Mouse (Mus musculus) hindbrain, embryonic 16.5 days (tissue): ENCODE measurements around the gene Uso1. TPM values are rescaled to one million over a fixed set of nuclear protein-coding genes. Genes with fewer than 3 reads are reported as not detected.
"Not testable (repeated sequence)": the region's sequence is repeated elsewhere in the genome, so short reads cannot be mapped to it uniquely, and the experiment has no call there.

Experiments
- ATAC-seq: fragments of 200-750 bp; cut with Nextera tagmentation; 2 replicates; pipeline ENCODE4 v1.8.0; 2017; ENCODE audit warnings: moderate TSS enrichment, moderate library complexity
- H3K27ac ChIP-seq: fragments of 300-500 bp; sonication (generic); 2 replicates; pipeline ENCODE4 v1.5.1; 2014; ENCODE audit warnings: low read depth, mild to moderate bottlenecking, control low read depth, low read length, moderate library complexity
- H3K27me3 ChIP-seq: fragments of 300-500 bp; sonication (generic); replicated peaks from 2 replicates; pipeline ENCODE4 v1.6.1; 2014; ENCODE audit warnings: low read length; ENCODE audit not compliant: control insufficient read depth, insufficient read depth
- H3K36me3 ChIP-seq: fragments of 300-500 bp; sonication (generic); 2 replicates; pipeline ENCODE4 v1.6.1; 2014; ENCODE audit warnings: mild to moderate bottlenecking, low read length, moderate library complexity, mixed read lengths; ENCODE audit not compliant: control insufficient read depth, insufficient read depth
- H3K4me1 ChIP-seq: fragments of 300-500 bp; sonication (generic); 2 replicates; pipeline ENCODE4 v1.6.1; 2014; ENCODE audit warnings: low read depth, low read length; ENCODE audit not compliant: control insufficient read depth, insufficient read depth
- H3K4me2 ChIP-seq: fragments of 300-500 bp; sonication (generic); 2 replicates; pipeline ENCODE4 v1.6.1; 2014; ENCODE audit warnings: mild to moderate bottlenecking, low read length, control low read depth, moderate library complexity
- H3K4me3 ChIP-seq: fragments of 300-500 bp; sonication (generic); 2 replicates; pipeline ENCODE4 v1.5.1; 2014; ENCODE audit warnings: mild to moderate bottlenecking, low read length, control low read depth, moderate library complexity
- H3K9ac ChIP-seq: fragments of 300-500 bp; sonication (generic); 2 replicates; pipeline ENCODE4 v1.6.1; 2014; ENCODE audit warnings: low read depth, mild to moderate bottlenecking, control low read depth, low read length, moderate library complexity
- H3K9me3 ChIP-seq: fragments of 300-500 bp; sonication (generic); 2 replicates; pipeline ENCODE4 v1.6.1; 2014; ENCODE audit warnings: mild to moderate bottlenecking, low read length, moderate library complexity; ENCODE audit not compliant: control insufficient read depth
- WGBS: fragments of 180-500 bp; shearing (Covaris S2); extraction: QIAGEN DNeasy Blood & Tissue Kit; methylation state at CpG from one replicate; pipeline ENCODE4 v1.1.7; 2014; 5-methylcytosine and 5-hydroxymethylcytosine counted together
- polyA plus RNA-seq: library from polyadenylated mRNA; unstranded; fragments of >200 nt; fragmentation: Nextera tagmentation; extraction: Ambion mirVana; gene quantifications from 2 replicates; pipeline ENCODE4 v1.2.1, GENCODE M21; 2015

The Uso1 gene
- polyA plus RNA-seq, 1 experiment from 2014 or later: 35.7 TPM

DNA sequence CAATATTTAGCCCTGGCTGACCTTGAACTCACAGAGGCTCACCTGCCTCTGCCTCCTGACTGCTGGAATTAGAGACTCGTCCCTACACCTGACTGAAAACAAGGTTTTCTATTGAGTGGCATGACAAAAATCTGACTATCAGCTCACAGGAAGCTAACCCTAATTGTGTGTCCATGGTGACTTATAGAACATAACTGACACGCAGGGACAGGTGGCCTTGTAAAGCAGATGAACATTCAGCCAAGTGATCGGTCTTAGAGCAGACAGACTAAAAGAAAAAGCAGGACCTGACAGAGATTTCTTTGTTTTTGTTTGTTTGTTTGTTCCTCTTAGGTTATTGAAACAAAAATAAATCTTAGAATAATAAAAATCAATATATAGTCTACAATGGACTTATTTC, 10.5 kb downstream of the Uso1 start:
- Histone ChIP-seq H3K27ac (no peak overlapping the region), H3K4me1 (no peaks in the 10 kb centered on the region), H3K36me3 (peaks cover 6% of the 10 kb centered on the region), H3K9me3 (no peaks in the 10 kb centered on the region), H3K4me2 (no peak overlapping the region), H3K9ac (no peak overlapping the region), H3K27me3 (no peaks in the 10 kb centered on the region), H3K4me3 (no peak overlapping the region)
- no peak for ATAC-seq
- 93% methylated on average over 3 of the region's 3 CpGs for WGBS

DNA sequence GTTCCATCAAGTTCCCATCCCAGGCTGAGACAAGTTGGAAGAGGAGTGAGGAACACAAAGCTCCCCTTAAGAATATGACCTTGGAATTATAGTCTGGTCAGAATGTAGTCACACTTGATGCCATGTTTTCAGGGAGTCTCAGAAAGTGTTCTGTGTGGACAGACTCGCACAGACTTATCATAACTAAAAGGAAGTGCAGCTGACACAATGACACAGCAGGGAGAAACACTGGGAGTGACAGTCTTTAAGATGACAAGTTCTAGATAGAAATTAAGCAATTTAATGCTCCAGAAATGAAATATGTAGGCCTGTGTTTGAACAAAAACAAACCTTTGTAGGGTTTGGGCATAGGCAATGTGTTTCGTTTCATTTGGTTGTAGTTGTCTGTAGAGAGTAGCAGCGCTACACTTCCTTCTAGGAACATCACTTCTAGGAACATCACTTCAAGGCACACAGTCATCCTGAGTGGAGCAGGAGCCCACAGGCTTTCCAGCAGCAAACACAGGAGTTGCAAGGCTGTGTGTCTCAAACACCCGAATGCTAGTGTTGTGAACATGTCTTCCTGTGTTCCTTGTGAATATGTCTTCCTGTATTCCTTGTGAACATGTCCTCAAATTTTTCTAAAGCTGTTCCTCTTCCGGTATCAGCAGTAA, 11.7 kb downstream of the Uso1 start:
- H3K4me3 ChIP-seq: no peak overlapping the region
- no peak overlapping the region for H3K27ac ChIP-seq
- no peak overlapping the region for H3K4me2 ChIP-seq
- ATAC-seq: no peak
- peaks cover 6% of the 10 kb centered on the region for H3K36me3 ChIP-seq
- no peaks in the 10 kb centered on the region for H3K4me1 ChIP-seq
- H3K9me3 ChIP-seq: no peaks in the 10 kb centered on the region
- no peaks in the 10 kb centered on the region for H3K27me3 ChIP-seq
- no peak overlapping the region for H3K9ac ChIP-seq
- 90% methylated on average over 5 of the region's 5 CpGs for WGBS

DNA sequence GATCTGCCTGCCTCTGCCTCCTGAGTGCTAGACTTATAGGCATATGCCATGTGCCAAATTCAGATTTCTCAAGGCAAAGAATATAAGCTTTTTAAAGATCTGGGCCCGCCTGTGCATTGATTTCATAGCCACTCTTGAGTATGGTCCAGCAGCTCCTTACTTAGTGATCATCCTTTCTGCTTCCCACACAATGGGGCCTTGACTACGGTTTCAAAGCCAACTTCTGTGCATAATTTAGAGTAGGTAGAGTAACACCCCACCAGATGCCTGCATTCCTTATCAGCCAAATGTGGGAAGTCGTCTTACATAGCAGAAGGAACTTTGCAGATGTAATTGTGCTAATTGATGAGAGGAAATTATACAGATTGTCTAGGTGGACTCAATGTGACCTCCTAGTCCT, 17.1 kb downstream of the Uso1 start:
- H3K4me1 ChIP-seq: no peaks in the 10 kb centered on the region
- H3K9me3 ChIP-seq: no peaks in the 10 kb centered on the region
- H3K36me3 ChIP-seq: peaks cover 11% of the 10 kb centered on the region
- ATAC-seq: no peak
- no peak overlapping the region for H3K27ac ChIP-seq
- H3K27me3 ChIP-seq: no peaks in the 10 kb centered on the region
- WGBS: 88% methylated on average over 3 of the region's 3 CpGs
- H3K4me2 ChIP-seq: no peak overlapping the region
- no peak overlapping the region for H3K9ac ChIP-seq
- no peak overlapping the region for H3K4me3 ChIP-seq

DNA sequence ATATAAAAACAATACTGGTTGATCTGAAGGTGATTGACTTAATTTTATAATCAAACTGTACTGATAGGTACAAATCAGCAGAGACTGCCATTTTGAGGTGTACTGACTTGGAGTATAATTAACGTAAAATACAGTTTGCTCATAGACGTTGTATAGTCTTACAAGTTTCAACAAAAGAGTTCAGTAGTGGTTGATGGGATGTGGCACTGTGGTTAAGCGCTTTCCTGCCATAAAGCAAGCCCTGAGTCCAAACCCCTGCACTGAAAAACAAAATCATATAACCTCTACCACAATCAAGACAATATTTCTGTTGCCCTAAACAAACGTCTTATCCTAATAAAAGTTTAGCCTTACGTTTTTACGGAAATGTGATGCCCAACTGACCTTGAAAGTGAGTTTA, 28.2 kb downstream of the Uso1 start:
- H3K27ac ChIP-seq: no peak overlapping the region
- WGBS: 93% methylated on average over 6 of the region's 6 CpGs
- H3K4me1 ChIP-seq: no peaks in the 10 kb centered on the region
- H3K4me2 ChIP-seq: no peak overlapping the region
- no peak overlapping the region for H3K4me3 ChIP-seq
- ATAC-seq: no peak
- H3K36me3 ChIP-seq: peaks cover 10% of the 10 kb centered on the region; the same call in 1 of the 2 replicates
- no peaks in the 10 kb centered on the region for H3K9me3 ChIP-seq
- H3K9ac ChIP-seq: no peak overlapping the region
- H3K27me3 ChIP-seq: no peaks in the 10 kb centered on the region

DNA sequence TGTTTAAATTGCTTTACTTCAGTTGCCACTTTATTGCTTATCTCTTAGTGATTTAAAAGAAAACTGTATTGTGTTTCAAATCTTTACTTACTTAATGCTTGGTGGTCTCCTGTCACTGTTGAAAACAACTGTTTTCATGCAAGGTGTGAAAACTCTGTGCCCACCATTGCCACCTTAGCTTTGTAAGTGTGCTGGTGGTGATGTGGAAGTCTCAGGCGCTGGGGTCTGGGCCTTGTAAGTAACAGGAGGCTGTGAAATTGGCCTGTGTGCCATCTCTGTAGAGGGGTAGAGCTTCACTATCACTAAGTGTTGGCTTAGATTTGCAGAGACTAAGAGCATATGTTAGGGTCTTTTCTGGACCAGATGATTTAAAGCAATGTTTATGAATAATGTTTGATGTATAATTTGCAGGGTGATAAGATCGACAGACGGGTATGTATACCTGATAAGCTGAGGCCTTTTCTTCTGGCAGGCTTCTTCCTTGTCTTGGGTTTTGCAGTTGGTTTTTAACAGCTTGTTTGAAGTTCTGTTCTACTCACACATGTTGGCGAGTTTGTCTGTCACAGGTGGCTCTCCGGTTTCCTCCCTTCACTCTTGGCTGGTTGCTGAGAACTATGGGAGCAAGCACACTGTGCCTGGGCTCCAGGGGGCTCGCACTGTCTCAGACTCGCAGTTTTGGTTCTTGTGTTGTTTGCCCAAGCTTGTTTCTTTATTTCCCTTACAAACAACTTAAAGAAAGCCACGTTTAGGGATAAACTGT, 45.5 kb downstream of the Uso1 start:
- no peak overlapping the region for H3K9ac ChIP-seq
- H3K4me2 ChIP-seq: no peak overlapping the region
- no peaks in the 10 kb centered on the region for H3K27me3 ChIP-seq
- H3K4me1 ChIP-seq: no peaks in the 10 kb centered on the region
- H3K9me3 ChIP-seq: peaks cover under 1% of the 10 kb centered on the region; the same call in 1 of the 2 replicates
- no peak overlapping the region for H3K4me3 ChIP-seq
- 90% methylated on average over 8 of the region's 8 CpGs for WGBS
- peaks cover 24% of the 10 kb centered on the region for H3K36me3 ChIP-seq
- no peak overlapping the region for H3K27ac ChIP-seq
- no peak for ATAC-seq

DNA sequence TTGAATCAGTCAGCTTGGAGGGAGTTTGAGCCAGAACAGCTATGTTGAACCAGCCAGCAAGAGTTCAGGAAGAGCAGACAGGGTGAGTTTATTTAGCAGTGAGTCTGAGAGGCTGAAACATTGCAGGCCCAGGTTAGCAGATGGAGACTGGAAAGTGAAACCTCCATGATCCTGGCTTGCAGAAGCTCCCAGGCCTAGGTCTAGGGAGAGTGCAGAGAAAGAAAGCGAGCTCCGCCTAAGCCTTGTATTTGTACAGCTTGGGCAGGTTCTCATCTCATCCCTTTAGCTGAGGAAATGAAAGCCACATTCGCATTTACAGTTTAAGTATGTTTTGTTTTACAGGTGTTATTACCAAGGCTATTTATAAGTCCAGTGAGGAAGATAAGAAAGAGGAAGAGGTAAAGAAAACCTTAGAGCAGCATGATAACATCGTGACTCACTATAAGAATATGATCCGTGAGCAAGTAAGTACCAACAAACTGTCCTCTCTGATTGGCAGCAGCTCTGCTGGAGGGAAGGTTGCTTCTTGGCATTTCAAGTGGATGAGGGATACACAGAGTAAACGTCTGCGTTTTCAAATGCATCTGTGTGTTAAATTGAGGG, 51.2 kb downstream of the Uso1 start:
- no peak for ATAC-seq
- Histone ChIP-seq H3K4me2 (no peak overlapping the region), H3K9me3 (peaks cover 7% of the 10 kb centered on the region), H3K36me3 (peaks cover 41% of the 10 kb centered on the region), H3K27ac (no peak overlapping the region), H3K9ac (no peak overlapping the region), H3K27me3 (no peaks in the 10 kb centered on the region), H3K4me1 (no peaks in the 10 kb centered on the region), H3K4me3 (no peak overlapping the region)
- WGBS: 95% methylated on average over 7 of the region's 7 CpGs

DNA sequence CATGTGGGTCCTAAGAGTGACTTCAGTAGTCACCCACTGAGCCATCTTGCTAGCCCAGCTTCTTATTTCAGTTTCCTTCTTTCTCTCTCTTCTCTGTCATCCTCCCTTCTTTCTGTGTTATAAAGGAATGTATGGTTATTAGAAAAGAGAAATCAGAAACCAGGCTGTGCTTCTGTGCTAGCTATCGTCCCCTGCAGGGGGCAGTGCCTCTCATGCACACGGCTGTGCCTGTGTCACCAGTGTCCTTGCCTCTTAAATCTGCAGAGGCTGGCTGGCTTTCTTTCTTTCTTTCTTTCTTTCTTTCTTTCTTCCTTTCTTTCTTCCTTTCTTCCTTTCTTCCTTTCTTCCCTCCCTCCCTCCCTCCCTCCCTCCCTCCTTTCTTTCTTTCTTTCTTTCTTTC, 58.0 kb downstream of the Uso1 start:
- ATAC-seq: peak; percentile 72; the same call in 1 of the 2 replicates
- H3K4me2 ChIP-seq, H3K4me1 ChIP-seq, H3K27ac ChIP-seq, H3K27me3 ChIP-seq, H3K9me3 ChIP-seq, H3K4me3 ChIP-seq, H3K9ac ChIP-seq: not testable (repeated sequence)
- peaks cover 25% of the 10 kb centered on the region for H3K36me3 ChIP-seq
- WGBS: 36% methylated on average over 2 of the region's 2 CpGs

DNA sequence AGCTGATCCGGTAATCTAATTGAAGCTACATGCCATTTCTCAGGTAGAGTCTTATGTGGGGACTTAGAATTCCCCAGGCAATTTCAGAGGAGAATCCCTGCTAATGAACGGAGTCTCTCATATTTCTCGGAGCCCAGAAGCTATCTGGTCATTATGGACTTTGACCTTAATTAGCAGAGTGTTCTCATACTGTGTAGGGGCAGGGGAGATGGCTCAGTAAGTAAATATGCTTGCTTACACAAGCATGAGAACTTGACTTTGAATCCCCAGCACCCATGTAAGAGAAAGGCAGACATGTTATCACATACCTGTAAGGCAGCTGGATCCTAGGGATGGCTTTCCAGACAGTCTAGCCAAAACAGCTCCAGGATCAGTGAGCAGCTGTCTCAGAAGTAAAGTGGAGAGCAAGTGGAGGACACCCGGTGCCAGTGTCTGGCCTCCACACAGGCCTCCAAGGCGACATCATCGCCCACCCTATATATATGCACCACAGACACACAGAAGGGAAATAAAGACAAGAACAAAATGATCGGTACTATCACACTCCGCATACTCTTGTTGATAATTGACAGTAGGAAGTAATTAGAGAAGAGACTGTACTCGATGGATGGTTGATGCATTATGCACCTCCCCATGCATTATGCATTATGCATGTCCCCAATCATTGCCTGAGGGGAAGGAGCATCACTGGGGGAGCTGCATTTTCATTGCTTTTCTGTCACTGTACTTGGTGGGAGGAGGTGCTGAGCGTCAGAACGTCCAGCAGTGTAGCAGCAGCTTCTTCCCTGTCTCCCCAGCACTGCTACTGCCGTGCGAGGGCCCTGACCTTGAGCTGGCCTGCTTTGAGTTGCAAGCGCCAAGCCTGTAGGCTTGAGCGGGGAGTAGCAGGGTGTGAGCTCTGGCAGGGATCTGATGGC, 59.4 kb downstream of the Uso1 start:
- peak overlapping the region; percentile 6; the same call in 1 of the 2 replicates for H3K27ac ChIP-seq
- 0 out of 2 replicates have a peak overlapping the region, but pooled peaks have one; percentile 23 for H3K9ac ChIP-seq
- H3K9me3 ChIP-seq: no peaks in the 10 kb centered on the region
- H3K4me3 ChIP-seq: no peak overlapping the region
- H3K4me2 ChIP-seq: no peak overlapping the region
- 56% methylated on average over 15 of the region's 15 CpGs for WGBS
- H3K27me3 ChIP-seq: no peaks in the 10 kb centered on the region
- peaks cover 33% of the 10 kb centered on the region for H3K36me3 ChIP-seq
- H3K4me1 ChIP-seq: peaks cover 6% of the 10 kb centered on the region; the same call in 1 of the 2 replicates
- peak; percentile 77 for ATAC-seq
